Mouse (Mus musculus) heart, embryonic 11.5 days (tissue): ENCODE measurements at regions not wholly inside any gene's neighbourhood (a gene's known extent, or its start where the extent isn't known, plus 50 kb on each side); places are given as distances from the start of the nearest gene placed in this dataset.
"Not testable (repeated sequence)": the region's sequence is repeated elsewhere in the genome, so short reads cannot be mapped to it uniquely, and the experiment has no call there.

Experiments used
- ATAC-seq: fragments of 200-750 bp; cut with Nextera tagmentation; replicated peaks from 2 replicates; pipeline ENCODE4 v1.8.0; 2017; ENCODE audit warnings: moderate library complexity; ENCODE audit not compliant: insufficient number of reproducible peaks, low FRiP score, low TSS enrichment
- H3K27ac ChIP-seq: fragments of 300-500 bp; sonication (generic); 2 replicates; pipeline ENCODE4 v1.5.1; 2014; ENCODE audit warnings: mild to moderate bottlenecking, low read depth, low read length
- H3K27me3 ChIP-seq: fragments of 300-500 bp; sonication (generic); 2 replicates; pipeline ENCODE4 v1.6.1; 2014; ENCODE audit warnings: mild to moderate bottlenecking, low read length, mixed read lengths; ENCODE audit not compliant: control insufficient read depth, insufficient read depth
- H3K36me3 ChIP-seq: fragments of 300-500 bp; sonication (generic); 2 replicates; pipeline ENCODE4 v1.6.1; 2014; ENCODE audit warnings: mild to moderate bottlenecking, low read length, moderate library complexity, mixed read lengths; ENCODE audit not compliant: control insufficient read depth, insufficient read depth
- H3K4me1 ChIP-seq: fragments of 300-500 bp; sonication (generic); 2 replicates; pipeline ENCODE4 v1.6.1; 2014; ENCODE audit warnings: low read length; ENCODE audit not compliant: control insufficient read depth, insufficient read depth
- H3K4me2 ChIP-seq: fragments of 300-500 bp; sonication (generic); 2 replicates; pipeline ENCODE4 v1.6.1; 2014; ENCODE audit warnings: mild to moderate bottlenecking, moderate library complexity
- H3K4me3 ChIP-seq: fragments of 300-500 bp; sonication (generic); 2 replicates; pipeline ENCODE4 v1.5.1; 2014; ENCODE audit warnings: low read depth, low read length
- H3K9ac ChIP-seq: fragments of 300-500 bp; sonication (generic); 2 replicates; pipeline ENCODE4 v1.6.1; 2014; ENCODE audit warnings: mild to moderate bottlenecking, low read depth, low read length, moderate library complexity
- H3K9me3 ChIP-seq: fragments of 300-500 bp; sonication (generic); replicated peaks from 2 replicates; pipeline ENCODE4 v1.6.1; 2016; ENCODE audit warnings: low read length; ENCODE audit not compliant: control insufficient read depth
- WGBS: fragments of 180-500 bp; shearing (Covaris S2); extraction: QIAGEN DNeasy Blood & Tissue Kit; methylation state at CpG from one replicate; pipeline ENCODE4 v1.1.7; 2014; ENCODE audit not compliant: insufficient replicate concordance; 5-methylcytosine and 5-hydroxymethylcytosine counted together

- no peak overlapping the region for H3K9ac ChIP-seq
- H3K27me3 ChIP-seq = no peaks in the 10 kb centered on the region
- 44% methylated on average over 3 of the region's 3 CpGs for WGBS
- H3K4me2 ChIP-seq = no peak overlapping the region
- H3K27ac ChIP-seq = no peak overlapping the region
- no peak for ATAC-seq
- no peak overlapping the region for H3K4me3 ChIP-seq
- no peaks in the 10 kb centered on the region for H3K9me3 ChIP-seq
- no peaks in the 10 kb centered on the region for H3K36me3 ChIP-seq
- no peaks in the 10 kb centered on the region for H3K4me1 ChIP-seq
These were observed 433.9 kb downstream of the Tcerg1l start for GRCm38 (mm10) chr7:137963470-137964095.

DNA sequence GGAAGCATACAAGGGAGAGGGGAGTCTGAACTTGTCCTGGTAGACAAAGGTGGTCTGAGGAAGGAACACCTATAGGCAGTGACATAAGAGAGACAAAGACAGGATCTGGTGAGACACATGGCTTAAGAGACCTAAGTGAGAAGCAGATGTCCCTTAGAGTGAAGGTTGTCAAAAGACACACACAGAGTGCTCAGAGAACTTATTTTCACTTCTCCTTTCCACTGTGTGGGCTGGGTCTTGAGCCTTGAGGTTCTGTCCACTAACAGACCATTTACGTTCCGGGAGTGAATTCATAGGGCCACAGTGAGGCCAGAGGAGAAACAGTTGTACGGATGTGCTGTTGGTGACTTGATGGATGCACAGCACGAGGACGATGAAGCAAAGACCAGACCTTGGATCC lies 422.8 kb downstream of the Tcerg1l start:
- ATAC-seq = no peak
- no peak overlapping the region for H3K4me2 ChIP-seq
- no peak overlapping the region for H3K4me3 ChIP-seq
- no peaks in the 10 kb centered on the region for H3K4me1 ChIP-seq
- no peaks in the 10 kb centered on the region for H3K9me3 ChIP-seq
- 85% methylated on average over 5 of the region's 5 CpGs for WGBS
- no peaks in the 10 kb centered on the region for H3K27me3 ChIP-seq
- H3K36me3 ChIP-seq = no peaks in the 10 kb centered on the region
- H3K27ac ChIP-seq = no peak overlapping the region
- no peak overlapping the region for H3K9ac ChIP-seq

- Histone ChIP-seq H3K9ac (no peak overlapping the region), H3K9me3 (no peaks in the 10 kb centered on the region), H3K27ac (no peak overlapping the region), H3K4me2 (no peak overlapping the region), H3K4me3 (no peak overlapping the region), H3K27me3 (no peaks in the 10 kb centered on the region), H3K4me1 (no peaks in the 10 kb centered on the region), H3K36me3 (no peaks in the 10 kb centered on the region)
- WGBS = 74% methylated on average over 1 of the region's 1 CpGs
- no peak for ATAC-seq
These were observed 420.0 kb downstream of the Tcerg1l start for GRCm38 (mm10) chr7:137977527-137977926.

GRCm38 (mm10) chr7:137979361-137979760 lies 418.2 kb downstream of the Tcerg1l start:
- Histone ChIP-seq H3K4me1 (no peaks in the 10 kb centered on the region), H3K27me3 (no peaks in the 10 kb centered on the region), H3K36me3 (no peaks in the 10 kb centered on the region), H3K27ac (no peak overlapping the region), H3K4me2 (no peak overlapping the region), H3K9me3 (no peaks in the 10 kb centered on the region), H3K4me3 (no peak overlapping the region), H3K9ac (no peak overlapping the region)
- no peak for ATAC-seq
- 78% methylated on average over 4 of the region's 4 CpGs for WGBS

GRCm38 (mm10) chr7:138005806-138006205 lies 391.7 kb downstream of the Tcerg1l start:
- WGBS = 41% methylated on average over 3 of the region's 3 CpGs
- H3K4me2 ChIP-seq = no peak overlapping the region
- no peak overlapping the region for H3K4me3 ChIP-seq
- no peaks in the 10 kb centered on the region for H3K36me3 ChIP-seq
- no peak overlapping the region for H3K27ac ChIP-seq
- H3K9me3 ChIP-seq = no peaks in the 10 kb centered on the region
- no peak overlapping the region for H3K9ac ChIP-seq
- no peak for ATAC-seq
- H3K4me1 ChIP-seq = no peaks in the 10 kb centered on the region
- H3K27me3 ChIP-seq = no peaks in the 10 kb centered on the region

DNA sequence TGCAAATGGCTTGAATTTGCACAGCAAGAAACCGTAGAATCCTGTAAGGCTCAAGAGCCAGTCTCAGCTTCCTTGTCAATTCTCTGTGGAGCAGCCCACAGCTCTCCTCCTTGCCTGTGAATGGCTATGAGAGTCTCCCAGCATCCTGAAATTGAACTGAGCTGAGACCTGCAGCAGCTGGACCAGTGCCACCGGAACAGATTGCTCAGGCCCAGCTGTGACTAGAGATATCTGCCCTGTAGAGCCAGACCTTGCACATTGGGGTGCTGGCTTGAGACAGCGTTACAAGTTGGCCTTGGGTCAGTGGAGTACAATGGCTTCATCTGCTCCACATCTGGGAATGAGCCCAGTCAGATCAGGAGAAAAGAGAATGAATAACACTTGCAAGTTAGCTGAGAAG lies 390.6 kb downstream of the Tcerg1l start:
- no peak for ATAC-seq
- no peaks in the 10 kb centered on the region for H3K4me1 ChIP-seq
- no peak overlapping the region for H3K27ac ChIP-seq
- no peaks in the 10 kb centered on the region for H3K36me3 ChIP-seq
- no peaks in the 10 kb centered on the region for H3K9me3 ChIP-seq
- H3K4me3 ChIP-seq = no peak overlapping the region
- 55% methylated on average over 3 of the region's 3 CpGs for WGBS
- H3K9ac ChIP-seq = no peak overlapping the region
- no peaks in the 10 kb centered on the region for H3K27me3 ChIP-seq
- no peak overlapping the region for H3K4me2 ChIP-seq

DNA sequence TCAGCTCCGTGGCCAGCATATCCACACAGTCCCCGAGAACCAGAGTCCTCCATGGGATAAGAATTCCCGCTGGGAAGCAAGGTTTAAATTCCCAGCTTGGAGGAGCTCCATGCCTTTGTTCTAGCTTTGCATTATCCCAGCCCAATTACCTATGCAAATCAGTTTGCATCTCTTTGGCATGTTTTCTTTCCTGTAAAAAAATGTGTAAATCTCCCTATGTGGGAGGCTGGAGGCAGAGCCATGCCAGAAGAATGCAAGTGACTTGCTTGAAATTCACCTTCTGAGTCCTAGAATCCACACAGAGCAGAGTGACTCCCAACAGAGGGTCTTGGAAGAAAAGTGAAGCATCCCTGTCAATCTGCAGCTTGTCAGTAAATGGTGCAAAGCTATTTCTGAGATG lies 388.9 kb downstream of the Tcerg1l start:
- no peaks in the 10 kb centered on the region for H3K36me3 ChIP-seq
- 25% methylated on average over 3 of the region's 3 CpGs for WGBS
- no peak for ATAC-seq
- no peaks in the 10 kb centered on the region for H3K9me3 ChIP-seq
- H3K9ac ChIP-seq = no peak overlapping the region
- H3K4me3 ChIP-seq = no peak overlapping the region
- no peak overlapping the region for H3K4me2 ChIP-seq
- no peaks in the 10 kb centered on the region for H3K27me3 ChIP-seq
- H3K27ac ChIP-seq = no peak overlapping the region
- H3K4me1 ChIP-seq = no peaks in the 10 kb centered on the region

- not testable (repeated sequence) for H3K27me3 ChIP-seq, H3K4me3 ChIP-seq, H3K36me3 ChIP-seq, H3K9me3 ChIP-seq, H3K4me2 ChIP-seq, H3K4me1 ChIP-seq, H3K9ac ChIP-seq, ATAC-seq, H3K27ac ChIP-seq
- 91% methylated on average over 1 of the region's 1 CpGs for WGBS
These were observed 373.5 kb downstream of the Tcerg1l start for GRCm38 (mm10) chr7:138024021-138024420.

- Histone ChIP-seq H3K4me1 (no peaks in the 10 kb centered on the region), H3K4me3 (no peak overlapping the region), H3K27me3 (no peaks in the 10 kb centered on the region), H3K27ac (no peak overlapping the region), H3K36me3 (no peaks in the 10 kb centered on the region), H3K4me2 (no peak overlapping the region), H3K9me3 (no peaks in the 10 kb centered on the region), H3K9ac (no peak overlapping the region)
- 40% methylated on average over 2 of the region's 2 CpGs for WGBS
- ATAC-seq = no peak
These were observed 345.8 kb downstream of the Tcerg1l start for GRCm38 (mm10) chr7:138051696-138052095.
